Mouse (Mus musculus) heart, postnatal 10 days (tissue): Measurements from ENCODE around the gene Ifi47. TPM values are rescaled to one million over a fixed set of nuclear protein-coding genes. Genes with fewer than 3 reads are reported as not detected.

ENCODE experiments used
- DNase-seq, 2 experiments: peaks; one replicate each; pipeline ENCODE4 v3.0.0; 2021
- intact Hi-C: fragments of 180-260 bp; cut with DNase I; formaldehyde crosslinking; loops from one replicate; pipeline ENCODE4 v1.15.1; 2025
- total RNA-seq, 2 experiments: library from RNA; stranded (reverse); gene quantifications; 2 replicates each; pipeline ENCODE4 v1.2.3; 2021

The Ifi47 gene
- total RNA-seq, 2 experiments from 2014 or later = 1.7 to 2.2 TPM

GRCm38 (mm10) chr11:49124169-49124568, 47.8 kb downstream of the Ifi47 start:
- intact Hi-C loops = no loop called here
- no peak for DNase-seq

GRCm38 (mm10) chr11:49141974-49142373, 65.6 kb downstream of the Ifi47 start, which contains the start of gene Olfr1395:
Gene Olfr1395, plus strand, starts transcription at chr11:49142274.
- intact Hi-C loops = no loop called here
- no peak for DNase-seq

Other genes starting within 250 kb of the Ifi47 start
- 1 to 10 TPM; 2.9 to 5.0 TPM for gene Gm12184, start 249.9 kb upstream of the Ifi47 start, total RNA-seq
- 1 to 10 TPM; 6.5 to 9.5 TPM for gene Irgm1, start 204.9 kb upstream of the Ifi47 start, total RNA-seq
- gene Gm5431, start 174.4 kb upstream of the Ifi47 start, total RNA-seq = under 1 TPM; 0.50 to 0.65 TPM
- gene Psme2b, start 130.4 kb upstream of the Ifi47 start, total RNA-seq = 1 to 10 TPM; 2.4 to 3.6 TPM
- gene Olfr56, start 97.7 kb upstream of the Ifi47 start, total RNA-seq = under 1 TPM; 0.14 to 0.17 TPM
- gene 9930111J21Rik1, start 97.2 kb upstream of the Ifi47 start, total RNA-seq = 1 to 10 TPM; 3.4 to 4.7 TPM
- under 1 TPM; 0.17 to 0.45 TPM for gene Gm12185, start 84.4 kb upstream of the Ifi47 start, total RNA-seq
- under 1 TPM; 0.53 to 0.55 TPM for gene Tgtp1, start 82.4 kb upstream of the Ifi47 start, total RNA-seq
- 1 to 10 TPM; 6.8 to 7.3 TPM for gene 9930111J21Rik2, start 25.3 kb upstream of the Ifi47 start, total RNA-seq
- gene Tgtp2, start 12.4 kb upstream of the Ifi47 start, total RNA-seq = not detected
- gene Olfr1396, start 38.3 kb downstream of the Ifi47 start, total RNA-seq = 1 to 10 TPM; 1.1 to 1.5 TPM
- gene Olfr1395, start 65.7 kb downstream of the Ifi47 start, total RNA-seq = not detected
- gene Olfr1394, start 77.8 kb downstream of the Ifi47 start, total RNA-seq = not detected
- 10 to 100 TPM; 59.3 to 60.3 TPM for gene Btnl9, start 110.6 kb downstream of the Ifi47 start, total RNA-seq
- gene Zfp62, start 126.7 kb downstream of the Ifi47 start, total RNA-seq = 10 to 100 TPM; 30.0 to 39.8 TPM
- 10 to 100 TPM; 84.4 to 86.9 TPM for gene Mgat1, start 167.6 kb downstream of the Ifi47 start, total RNA-seq
- gene Olfr1393, start 201.7 kb downstream of the Ifi47 start, total RNA-seq = under 1 TPM; 0.17 to 0.35 TPM
- not detected for gene Olfr1392, start 208.7 kb downstream of the Ifi47 start, total RNA-seq
- not detected for gene Olfr10, start 228.2 kb downstream of the Ifi47 start, total RNA-seq
- not detected for gene Olfr1391, start 246.2 kb downstream of the Ifi47 start, total RNA-seq